Mouse (Mus musculus) heart, embryonic 13.5 days (tissue): Measurements from ENCODE around the gene Tex38. TPM values are rescaled to one million over a fixed set of nuclear protein-coding genes. Genes with fewer than 3 reads are reported as not detected.

Source experiments
- ATAC-seq: fragments of 200-750 bp; cut with Nextera tagmentation; 2 replicates; pipeline ENCODE4 v1.8.0; 2017; ENCODE audit warnings: moderate TSS enrichment; ENCODE audit not compliant: insufficient number of reproducible peaks, low FRiP score, low TSS enrichment; ENCODE audit errors: extremely low read depth
- H3K27ac ChIP-seq: fragments of 300-500 bp; sonication (generic); replicated peaks from 2 replicates; pipeline ENCODE4 v1.5.1; 2015; ENCODE audit warnings: moderate library complexity, mild to moderate bottlenecking, inconsistent platforms
- H3K27me3 ChIP-seq: fragments of 300-500 bp; sonication (generic); replicated peaks from 2 replicates; pipeline ENCODE4 v1.6.1; 2015; ENCODE audit warnings: mild to moderate bottlenecking, inconsistent platforms
- H3K36me3 ChIP-seq: fragments of 300-500 bp; sonication (generic); 2 replicates; pipeline ENCODE4 v1.6.1; 2015; ENCODE audit warnings: mild to moderate bottlenecking, inconsistent platforms
- H3K4me1 ChIP-seq: fragments of 300-500 bp; sonication (generic); 2 replicates; pipeline ENCODE4 v1.6.1; 2015; ENCODE audit warnings: inconsistent platforms
- H3K4me2 ChIP-seq: fragments of 300-500 bp; sonication (generic); 2 replicates; pipeline ENCODE4 v1.6.1; 2015; ENCODE audit warnings: inconsistent platforms, mild to moderate bottlenecking, moderate library complexity
- H3K4me3 ChIP-seq: fragments of 300-500 bp; sonication (generic); 2 replicates; pipeline ENCODE4 v1.5.1; 2015; ENCODE audit warnings: moderate library complexity, mild to moderate bottlenecking, inconsistent platforms
- H3K9ac ChIP-seq: fragments of 300-500 bp; sonication (generic); 2 replicates; pipeline ENCODE4 v1.6.1; 2015; ENCODE audit warnings: inconsistent platforms, mild to moderate bottlenecking, moderate library complexity
- H3K9me3 ChIP-seq: fragments of 300-500 bp; sonication (generic); 2 replicates; pipeline ENCODE4 v1.6.1; 2016; ENCODE audit warnings: inconsistent platforms
- WGBS: fragments of 180-500 bp; shearing (Covaris S2); methylation state at CpG from one replicate; pipeline ENCODE4 v1.1.7; 2015; ENCODE audit warnings: mixed read lengths; 5-methylcytosine and 5-hydroxymethylcytosine counted together
- polyA plus RNA-seq: library from polyadenylated mRNA; unstranded; fragments of >200 nt; fragmentation: Nextera tagmentation; extraction: Ambion mirVana; gene quantifications from 2 replicates; pipeline ENCODE4 v1.2.1, GENCODE M21; 2015

Tex38 gene
- polyA plus RNA-seq, 1 experiment from 2014 or later = 0.19 TPM

- 59% methylated on average over 5 of the region's 5 CpGs for WGBS
These were observed 47.1 kb downstream of the Tex38 start for GRCm38 (mm10) chr4:115733746-115734145.

GRCm38 (mm10) chr4:115732223-115732818 lies 48.5 kb downstream of the Tex38 start:
- 48% methylated on average over 3 of the region's 3 CpGs for WGBS
- H3K9ac ChIP-seq = no peak overlapping the region
- ATAC-seq = no peak

More at GRCm38 (mm10) chr4:115733746-115734145, 47.1 kb downstream of the Tex38 start:
- no peak overlapping the region for H3K27ac ChIP-seq
- peaks cover 24% of the 10 kb centered on the region for H3K27me3 ChIP-seq
- peaks cover 11% of the 10 kb centered on the region for H3K4me1 ChIP-seq
- H3K4me3 ChIP-seq = no peak overlapping the region
- no peak overlapping the region for H3K4me2 ChIP-seq
- H3K9me3 ChIP-seq = no peaks in the 10 kb centered on the region
- no peaks in the 10 kb centered on the region for H3K36me3 ChIP-seq
- ATAC-seq = no peak
- H3K9ac ChIP-seq = no peak overlapping the region

DNA sequence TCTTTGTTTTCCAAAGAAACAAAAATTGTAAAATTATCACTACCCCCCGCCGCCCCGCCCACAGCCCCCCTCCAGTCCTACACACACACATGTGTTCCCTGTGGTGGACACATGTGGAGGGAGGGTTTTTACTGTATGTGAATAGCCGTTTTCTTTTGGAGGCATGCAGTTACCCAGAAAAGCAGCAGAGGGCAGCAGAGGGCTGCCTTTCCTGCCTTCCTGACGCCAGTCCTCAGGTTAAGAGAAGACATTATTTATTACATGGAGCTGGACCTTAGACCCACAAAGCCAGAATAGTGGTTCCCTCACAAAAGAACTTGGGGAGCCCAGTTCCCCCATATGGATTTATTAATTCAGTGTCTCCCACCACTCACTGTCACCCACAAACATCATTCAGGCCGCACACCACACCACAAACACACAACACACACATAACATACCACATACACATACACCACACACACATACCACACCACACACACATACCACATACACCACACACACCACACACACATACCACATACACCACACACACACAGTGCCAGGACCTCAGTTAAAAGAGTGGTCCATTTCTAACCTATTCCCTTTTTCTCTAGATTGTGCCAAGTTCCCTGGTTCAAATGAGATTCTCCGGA lies 49.1 kb downstream of the Tex38 start:
- Histone ChIP-seq H3K4me3 (no peak overlapping the region), H3K27me3 (peaks cover 24% of the 10 kb centered on the region), H3K36me3 (no peaks in the 10 kb centered on the region), H3K4me1 (no peaks in the 10 kb centered on the region; the same call in 1 of the 2 replicates), H3K4me2 (no peak overlapping the region), H3K27ac (no peak overlapping the region), H3K9me3 (no peaks in the 10 kb centered on the region), H3K9ac (no peak overlapping the region; the same call in 1 of the 2 replicates)
- no peak; the same call in 1 of the 2 replicates for ATAC-seq
- 20% methylated on average over 7 of the region's 7 CpGs for WGBS

More at GRCm38 (mm10) chr4:115732223-115732818, 48.5 kb downstream of the Tex38 start:
- Histone ChIP-seq H3K36me3 (no peaks in the 10 kb centered on the region), H3K27me3 (peaks cover 24% of the 10 kb centered on the region), H3K4me2 (no peak overlapping the region), H3K27ac (no peak overlapping the region), H3K4me1 (peaks cover 4% of the 10 kb centered on the region), H3K4me3 (no peak overlapping the region), H3K9me3 (no peaks in the 10 kb centered on the region)

Other genes with a start within 250 kb of the Tex38 start
- not detected in 2 replicates for gene Cyp4a31, start 217.4 kb downstream of the Tex38 start, polyA plus RNA-seq
- gene Cyp4a32, start 180.0 kb downstream of the Tex38 start, polyA plus RNA-seq = not detected in 2 replicates
- 1.2 and 2.0 TPM in 2 replicates for gene Cyp4b1, start 133.3 kb downstream of the Tex38 start, polyA plus RNA-seq
- 23.6 and 25.5 TPM in 2 replicates for gene Efcab14, start 43.3 kb downstream of the Tex38 start, polyA plus RNA-seq
- gene Atpaf1, start 3.8 kb upstream of the Tex38 start, polyA plus RNA-seq = 54.5 and 63.2 TPM in 2 replicates
- gene Mob3c, start 47.1 kb upstream of the Tex38 start, polyA plus RNA-seq = 6.4 and 7.6 TPM in 2 replicates
- 18.2 and 18.6 TPM in 2 replicates for gene Mknk1, start 58.2 kb upstream of the Tex38 start, polyA plus RNA-seq
- not detected in 2 replicates for gene Kncn, start 103.4 kb upstream of the Tex38 start, polyA plus RNA-seq
- gene 6430628N08Rik, start 109.6 kb upstream of the Tex38 start, polyA plus RNA-seq = not detected in 2 replicates
- gene Dmbx1, start 158.9 kb upstream of the Tex38 start, polyA plus RNA-seq = 0.05 TPM in 1 of 2 replicates, not detected in the other
- 1.9 and 2.1 TPM in 2 replicates for gene Faah, start 236.9 kb upstream of the Tex38 start, polyA plus RNA-seq